Mouse (Mus musculus) MEL (cell line): Measurements from ENCODE around the gene Trim37. TPM values are rescaled to one million over a fixed set of nuclear protein-coding genes. Genes with fewer than 3 reads are reported as not detected.

Experiments used
- DNase-seq: peaks from one replicate; pipeline ENCODE4 v3.0.0; 2011; ENCODE audit warnings: low read depth, low spot score
- H3K27ac ChIP-seq: 2 replicates; pipeline ENCODE4 v1.5.1; 2012; ENCODE audit warnings: low read depth, mild to moderate bottlenecking, control low read depth, low read length, moderate library complexity; ENCODE audit not compliant: control insufficient read depth
- H3K27me3 ChIP-seq, 2 experiments: fragments of 150-350 bp in 1 of 2; sonication (generic) in 1 of 2; 2 replicates each; pipeline ENCODE4 v1.6.1; 2012; ENCODE audit warnings: low read length in 2 of 2, mild to moderate bottlenecking in 2 of 2, improper control_type of control experiment in 1 of 2, moderate library complexity in 1 of 2; ENCODE audit not compliant: insufficient read depth in 2 of 2, control insufficient read depth in 1 of 2
- H3K36me3 ChIP-seq, 2 experiments: 2 replicates each; pipeline ENCODE4 v1.6.1; 2012 to 2014; ENCODE audit warnings: low read length in 2 of 2, improper control_type of control experiment in 1 of 2, inconsistent platforms in 1 of 2, mild to moderate bottlenecking in 1 of 2; ENCODE audit not compliant: insufficient read depth in 2 of 2, control insufficient read depth in 1 of 2
- H3K4me1 ChIP-seq, 2 experiments: fragments of 150-350 bp in 1 of 2; sonication (generic) in 1 of 2; 2 replicates each; pipeline ENCODE4 v1.6.1; 2012; ENCODE audit warnings: low read length in 2 of 2, improper control_type of control experiment in 1 of 2, mild to moderate bottlenecking in 1 of 2; ENCODE audit not compliant: insufficient read depth in 2 of 2, control insufficient read depth in 1 of 2
- H3K4me3 ChIP-seq, 2 experiments: fragments of 150-350 bp in 1 of 2; sonication (generic) in 1 of 2; 2 replicates each; pipeline ENCODE4 v1.5.1; 2012; ENCODE audit warnings: low read depth in 2 of 2, low read length in 2 of 2, mild to moderate bottlenecking in 2 of 2, moderate library complexity in 2 of 2, control low read depth in 1 of 2, improper control_type of control experiment in 1 of 2; ENCODE audit not compliant: control insufficient read depth in 1 of 2, insufficient read depth in 1 of 2
- H3K79me2 ChIP-seq: 2 replicates; pipeline ENCODE4 v1.6.1; 2012; ENCODE audit warnings: mild to moderate bottlenecking, low read length, moderate library complexity; ENCODE audit not compliant: control insufficient read depth, poor library complexity, insufficient read depth
- H3K9ac ChIP-seq: 2 replicates; pipeline ENCODE4 v1.6.1; 2012; ENCODE audit warnings: low read depth, mild to moderate bottlenecking, control low read depth, low read length, moderate library complexity; ENCODE audit not compliant: control insufficient read depth, poor library complexity, severe bottlenecking
- H3K9me3 ChIP-seq: fragments of 150-350 bp; sonication (generic); replicated peaks from 2 replicates; pipeline ENCODE4 v1.6.1; 2012; ENCODE audit warnings: mild to moderate bottlenecking, low read length, improper control_type of control experiment, moderate library complexity; ENCODE audit not compliant: insufficient read depth
- BHLHE40 ChIP-seq: IDR thresholded peaks from 2 replicates; pipeline ENCODE4 v1.6.1; 2012; ENCODE audit warnings: low read depth, mild to moderate bottlenecking, inconsistent platforms, low read length, improper control_type of control experiment, borderline replicate concordance
- CHD1 ChIP-seq: IDR thresholded peaks from 2 replicates; pipeline ENCODE4 v1.6.1; 2012; ENCODE audit warnings: low read depth, mild to moderate bottlenecking, inconsistent platforms, low read length, improper control_type of control experiment
- CTCF ChIP-seq, 3 experiments: IDR thresholded peaks in 2 of 3; conservative IDR thresholded peaks in 1 of 3; 2 replicates each; pipeline ENCODE4 v1.5.1; 2011 to 2012; ENCODE audit warnings: low read length in 3 of 3, low read depth in 2 of 3, mild to moderate bottlenecking in 2 of 3, improper control_type of control experiment in 1 of 3, inconsistent platforms in 1 of 3, mixed read lengths in 1 of 3, moderate library complexity in 1 of 3; ENCODE audit not compliant: control insufficient read depth in 1 of 3, insufficient read depth in 1 of 3, poor library complexity in 1 of 3, severe bottlenecking in 1 of 3
- E2F4 ChIP-seq: IDR thresholded peaks from 2 replicates; pipeline ENCODE4 v1.6.1; 2011; ENCODE audit warnings: low read depth, low read length, improper control_type of control experiment, borderline replicate concordance
- ELF1 ChIP-seq: IDR thresholded peaks from 2 replicates; pipeline ENCODE4 v1.6.1; 2014; ENCODE audit warnings: low read depth, mild to moderate bottlenecking, inconsistent platforms, low read length, improper control_type of control experiment, moderate library complexity
- EP300 ChIP-seq, 2 experiments: IDR thresholded peaks; 2 replicates each; pipeline ENCODE4 v1.6.1; 2011; ENCODE audit warnings: improper control_type of control experiment in 2 of 2, low read length in 2 of 2, low read depth in 1 of 2, mild to moderate bottlenecking in 1 of 2
- ETS1 ChIP-seq: IDR thresholded peaks from 2 replicates; pipeline ENCODE4 v1.6.1; 2012; ENCODE audit warnings: low read depth, mild to moderate bottlenecking, inconsistent platforms, low read length, improper control_type of control experiment, moderate library complexity
- GATA1 ChIP-seq: IDR thresholded peaks from 2 replicates; pipeline ENCODE4 v1.6.1; 2011; ENCODE audit warnings: low read depth, low read length, improper control_type of control experiment
- HCFC1 ChIP-seq: IDR thresholded peaks from 2 replicates; pipeline ENCODE4 v1.6.1; 2012; ENCODE audit warnings: low read depth, mild to moderate bottlenecking, inconsistent platforms, low read length, improper control_type of control experiment, moderate library complexity
- KAT2A ChIP-seq: conservative IDR thresholded peaks from 2 replicates; pipeline ENCODE4 v1.6.1; 2012; ENCODE audit warnings: low read depth, low read length, improper control_type of control experiment, inconsistent platforms
- MAX ChIP-seq: IDR thresholded peaks from 2 replicates; pipeline ENCODE4 v1.6.1; 2011; ENCODE audit warnings: low read length, improper control_type of control experiment
- MAZ ChIP-seq: IDR thresholded peaks from 2 replicates; pipeline ENCODE4 v1.6.1; 2012; ENCODE audit warnings: low read depth, mild to moderate bottlenecking, inconsistent platforms, low read length, improper control_type of control experiment
- MEF2A ChIP-seq: IDR thresholded peaks from 2 replicates; pipeline ENCODE4 v1.6.1; 2014; ENCODE audit warnings: low read depth, mild to moderate bottlenecking, inconsistent platforms, low read length, improper control_type of control experiment; ENCODE audit not compliant: poor library complexity, insufficient replicate concordance, severe bottlenecking; ENCODE audit errors: extremely low read depth
- MYC ChIP-seq: IDR thresholded peaks from 2 replicates; pipeline ENCODE4 v1.6.1; 2011; ENCODE audit warnings: low read depth, mild to moderate bottlenecking, low read length, improper control_type of control experiment, moderate library complexity
- POLR2AphosphoS2 ChIP-seq: IDR thresholded peaks from 2 replicates; pipeline ENCODE4 v1.6.1; 2011; ENCODE audit warnings: low read length, improper control_type of control experiment
- RCOR1 ChIP-seq: IDR thresholded peaks from 2 replicates; pipeline ENCODE4 v1.6.1; 2012; ENCODE audit warnings: low read depth, mild to moderate bottlenecking, inconsistent platforms, low read length, improper control_type of control experiment
- TBP ChIP-seq: IDR thresholded peaks from 2 replicates; pipeline ENCODE4 v1.8.0; 2011; ENCODE audit warnings: low read depth, low read length, improper control_type of control experiment
- UBTF ChIP-seq: IDR thresholded peaks from 2 replicates; pipeline ENCODE4 v1.6.1; 2012; ENCODE audit warnings: low read depth, mild to moderate bottlenecking, inconsistent platforms, low read length, improper control_type of control experiment, moderate library complexity, borderline replicate concordance; ENCODE audit not compliant: insufficient read depth
- USF1 ChIP-seq: IDR thresholded peaks from 2 replicates; pipeline ENCODE4 v1.6.1; 2014; ENCODE audit warnings: low read depth, mild to moderate bottlenecking, inconsistent platforms, low read length, improper control_type of control experiment, moderate library complexity
- USF2 ChIP-seq, 2 experiments: IDR thresholded peaks; 2 replicates each; pipeline ENCODE4 v1.6.1; 2011 to 2012; ENCODE audit warnings: improper control_type of control experiment in 2 of 2, low read length in 2 of 2, borderline replicate concordance in 1 of 2, inconsistent platforms in 1 of 2, low read depth in 1 of 2, mild to moderate bottlenecking in 1 of 2; ENCODE audit not compliant: insufficient read depth in 1 of 2
- ZNF384 ChIP-seq: IDR thresholded peaks from 2 replicates; pipeline ENCODE4 v1.6.1; 2012; ENCODE audit warnings: low read depth, mild to moderate bottlenecking, inconsistent platforms, low read length, improper control_type of control experiment
- polyA plus RNA-seq, 2 experiments: library from polyadenylated mRNA; stranded (reverse) in 1 of 2; unstranded in 1 of 2; fragments of >175 nt in 1 of 2; fragments of >200 nt in 1 of 2; gene quantifications; 2 replicates each; pipeline versions ENCODE4 v1.2.1 to v1.2.4; 2012; ENCODE audit warnings: low replicate concordance in 2 of 2, low read depth in 1 of 2; ENCODE audit not compliant: insufficient read length in 2 of 2, insufficient read depth in 1 of 2, missing spikeins in 1 of 2
- total RNA-seq: library from RNA; depleted of rRNA; stranded (reverse); fragments of 300-350 nt; gene quantifications from 2 replicates; pipeline ENCODE4 v1.2.3, GENCODE M21; 2012

The Trim37 gene
- total and polyA plus RNA-seq, 3 experiments = 39.3 to 52.1 TPM; not detected in 1

DNA sequence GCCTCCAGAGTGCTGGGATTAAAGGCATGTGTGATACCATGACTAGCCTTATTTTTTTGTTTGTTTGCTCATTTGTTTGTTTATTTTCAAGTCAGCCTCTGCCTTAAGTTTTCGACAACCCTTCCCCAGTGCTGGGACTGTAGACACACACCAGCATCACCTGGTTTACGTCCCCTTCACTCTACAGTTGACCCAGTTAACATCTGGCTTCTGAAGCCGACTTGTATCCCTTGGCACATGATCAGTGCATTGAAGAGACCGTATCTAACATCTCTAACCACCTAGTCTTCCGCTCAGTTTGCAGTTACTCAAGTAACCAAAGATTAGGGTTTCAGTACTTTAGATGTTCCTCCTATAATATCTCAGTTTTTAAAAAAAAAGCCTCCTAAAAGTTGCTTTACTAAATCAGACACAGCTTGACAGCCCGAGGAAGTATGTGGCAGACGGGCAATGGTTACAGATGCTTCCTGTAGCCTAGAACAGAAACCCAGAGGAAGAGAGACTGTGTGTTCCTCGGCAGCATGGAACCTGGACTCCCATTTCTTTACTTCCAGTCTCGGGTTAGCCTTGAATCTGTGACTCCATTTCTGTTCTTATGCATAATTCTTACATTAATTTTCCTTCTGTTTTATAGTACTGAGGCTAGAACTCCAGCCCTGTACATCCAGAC lies 118.4 kb downstream of the Trim37 start:
- TF ChIP-seq MAZ (no peak), BHLHE40 (no peak), ETS1 (no peak), TBP (no peak), GATA1 (no peak), CTCF (IDR thresholded peaks at IDR 0.05 in 2 of 3, conservative IDR thresholded peaks at IDR 0.05 in 1 of 3; ENCODE audit: control insufficient read depth in 1 of 3, insufficient read depth in 1 of 3, low read depth in 2 of 3, low read length in 3 of 3, poor library complexity in 1 of 3, severe bottlenecking in 1 of 3) (no peak), ZNF384 (no peak), USF2 (IDR thresholded peaks at IDR 0.05; ENCODE audit: borderline replicate concordance in 1 of 2, insufficient read depth in 1 of 2, low read depth in 1 of 2, low read length in 2 of 2) (no peak), MYC (no peak), HCFC1 (no peak), RCOR1 (no peak)
- Histone ChIP-seq H3K9me3 (no peaks in the 10 kb centered on the region), H3K79me2 (no peaks in the 10 kb centered on the region), H3K4me1 (no peaks in the 10 kb centered on the region), H3K27ac (no peak overlapping the region), H3K9ac (no peak overlapping the region), H3K36me3 (no peaks in the 10 kb centered on the region), H3K27me3 (no peaks in the 10 kb centered on the region), H3K4me3 (no peak overlapping the region)
- no peak for DNase-seq

DNA sequence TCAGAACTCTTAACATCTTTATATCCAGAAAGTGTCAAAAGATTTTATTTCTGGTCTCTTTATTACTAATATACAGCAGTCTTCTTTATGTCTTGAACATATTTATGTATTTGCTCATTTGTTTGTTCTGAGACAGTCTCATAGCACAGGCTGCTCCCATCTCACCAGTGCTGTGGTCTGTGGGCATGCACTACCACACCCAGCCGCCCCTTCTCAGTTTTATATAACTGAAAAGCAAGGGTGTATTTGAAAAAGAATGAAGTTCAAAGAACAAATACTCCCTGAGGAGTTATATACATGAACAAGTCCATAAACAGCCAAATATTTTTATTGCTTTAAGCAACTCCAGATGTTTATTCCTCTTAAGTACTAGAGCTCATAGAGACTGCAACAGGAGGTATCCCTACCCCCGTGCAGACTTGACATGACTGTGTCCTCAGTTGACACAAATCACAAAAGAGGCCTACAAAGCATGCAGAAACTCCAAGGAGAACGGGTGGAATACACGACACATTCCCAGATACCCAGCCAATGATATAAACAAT lies 119.3 kb downstream of the Trim37 start:
- TF ChIP-seq EP300 (IDR thresholded peaks at IDR 0.05; ENCODE audit: low read depth in 1 of 2, low read length in 2 of 2) = no peak
- no peak for TF ChIP-seq USF1
- TF ChIP-seq RCOR1 = no peak
- no peak for TF ChIP-seq ELF1
- no peak for TF ChIP-seq MYC
- no peak for TF ChIP-seq ZNF384
- TF ChIP-seq MEF2A = no peak
- TF ChIP-seq CHD1 = no peak
- no peak for TF ChIP-seq ETS1
- no peak for TF ChIP-seq UBTF
- TF ChIP-seq E2F4 = no peak
- TF ChIP-seq MAX = no peak
- TF ChIP-seq HCFC1 = no peak
- TF ChIP-seq POLR2AphosphoS2 = no peak
- TF ChIP-seq KAT2A = no peak
- H3K4me1 ChIP-seq = no peaks in the 10 kb centered on the region
- no peaks in the 10 kb centered on the region for H3K27me3 ChIP-seq
- no peaks in the 10 kb centered on the region for H3K36me3 ChIP-seq
- no peak overlapping the region for H3K4me3 ChIP-seq
- no peaks in the 10 kb centered on the region for H3K9me3 ChIP-seq
- no peak overlapping the region for H3K9ac ChIP-seq
- no peak overlapping the region for H3K27ac ChIP-seq
- no peak for DNase-seq
- no peaks in the 10 kb centered on the region for H3K79me2 ChIP-seq
